Mouse (Mus musculus) limb, embryonic 13.5 days (tissue): ENCODE results near the gene Arpc2. TPM values are rescaled to one million over a fixed set of nuclear protein-coding genes. Genes with fewer than 3 reads are reported as not detected.
"Not testable (repeated sequence)": the region's sequence is repeated elsewhere in the genome, so short reads cannot be mapped to it uniquely, and the experiment has no call there.

Experiments used
- ATAC-seq: fragments of 200-750 bp; cut with Nextera tagmentation; 2 replicates; pipeline ENCODE4 v1.8.0; 2017; ENCODE audit warnings: low read depth, moderate number of reproducible peaks, moderate TSS enrichment; ENCODE audit not compliant: low FRiP score
- H3K27ac ChIP-seq: fragments of 300-500 bp; sonication (generic); 2 replicates; pipeline ENCODE4 v1.5.1; 2015; ENCODE audit warnings: inconsistent platforms, mild to moderate bottlenecking, moderate library complexity
- H3K27me3 ChIP-seq: fragments of 300-500 bp; sonication (generic); 2 replicates; pipeline ENCODE4 v1.6.1; 2015; ENCODE audit warnings: mild to moderate bottlenecking, inconsistent platforms
- H3K36me3 ChIP-seq: fragments of 300-500 bp; sonication (generic); 2 replicates; pipeline ENCODE4 v1.6.1; 2015; ENCODE audit warnings: inconsistent platforms, mild to moderate bottlenecking, moderate library complexity
- H3K4me1 ChIP-seq: fragments of 300-500 bp; sonication (generic); 2 replicates; pipeline ENCODE4 v1.6.1; 2015; ENCODE audit warnings: inconsistent platforms
- H3K4me2 ChIP-seq: fragments of 300-500 bp; sonication (generic); replicated peaks from 2 replicates; pipeline ENCODE4 v1.6.1; 2015; ENCODE audit warnings: inconsistent platforms, mild to moderate bottlenecking, moderate library complexity
- H3K4me3 ChIP-seq: fragments of 300-500 bp; sonication (generic); 2 replicates; pipeline ENCODE4 v1.5.1; 2015; ENCODE audit warnings: moderate library complexity, mild to moderate bottlenecking, inconsistent platforms
- H3K9ac ChIP-seq: fragments of 300-500 bp; sonication (generic); 2 replicates; pipeline ENCODE4 v1.6.1; 2015; ENCODE audit warnings: mild to moderate bottlenecking, inconsistent platforms
- H3K9me3 ChIP-seq: fragments of 300-500 bp; sonication (generic); 2 replicates; pipeline ENCODE4 v1.6.1; 2016; ENCODE audit warnings: inconsistent platforms
- WGBS: fragments of 180-500 bp; shearing (Covaris S2); methylation state at CpG from one replicate; pipeline ENCODE4 v1.1.7; 2015; 5-methylcytosine and 5-hydroxymethylcytosine counted together
- polyA plus RNA-seq: library from polyadenylated mRNA; unstranded; fragments of >200 nt; fragmentation: Nextera tagmentation; extraction: Ambion mirVana; gene quantifications from 2 replicates; pipeline ENCODE4 v1.2.1, GENCODE M21; 2015

Arpc2 gene
- polyA plus RNA-seq, 1 experiment from 2014 or later = 389 TPM

- Histone ChIP-seq H3K9me3 (no peaks in the 10 kb centered on the region), H3K4me1 (peaks cover 33% of the 10 kb centered on the region), H3K9ac (peak overlapping the region; percentile 76), H3K27ac (no peak overlapping the region; the same call in 1 of the 2 replicates), H3K4me3 (peak overlapping the region; percentile 77), H3K27me3 (no peaks in the 10 kb centered on the region), H3K4me2 (peak overlapping the region; percentile 83), H3K36me3 (peaks cover 55% of the 10 kb centered on the region)
- ATAC-seq = no peak; the same call in 1 of the 2 replicates
- WGBS = 3% methylated on average over 23 of the region's 23 CpGs
Measured at GRCm38 (mm10) chr1:74285212-74286010, 49.5 kb downstream of the Arpc2 start.

GRCm38 (mm10) chr1:74286869-74287607, 51.2 kb downstream of the Arpc2 start:
- H3K9ac ChIP-seq, H3K27me3 ChIP-seq, H3K9me3 ChIP-seq, H3K4me2 ChIP-seq, H3K27ac ChIP-seq, H3K4me3 ChIP-seq, ATAC-seq: not testable (repeated sequence)
- Histone ChIP-seq H3K4me1 (peaks cover 33% of the 10 kb centered on the region), H3K36me3 (peaks cover 54% of the 10 kb centered on the region)
- WGBS = 59% methylated on average over 15 of the region's 17 CpGs

DNA sequence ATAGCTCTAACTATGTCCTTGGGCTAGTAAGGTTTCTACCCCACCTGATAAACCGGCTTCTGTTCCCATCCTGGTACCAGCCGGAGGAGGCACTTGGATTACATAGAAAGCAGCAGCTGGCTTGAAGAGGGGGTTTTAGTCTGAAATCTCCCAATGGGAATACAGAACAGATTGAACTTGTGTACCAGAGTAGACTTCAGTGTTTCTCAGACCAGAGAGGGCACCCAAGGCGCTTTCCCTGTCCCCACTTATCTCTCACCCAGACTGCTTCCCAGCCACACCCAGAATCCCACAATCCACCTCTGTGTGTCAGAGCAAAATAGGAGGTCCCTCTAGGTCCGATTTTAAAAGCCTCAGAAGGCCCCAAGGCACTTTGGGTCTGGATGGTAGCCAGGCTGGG, 52.4 kb downstream of the Arpc2 start:
- H3K9ac ChIP-seq = peak overlapping the region; percentile 31; the same call in 1 of the 2 replicates
- H3K36me3 ChIP-seq = peaks cover 54% of the 10 kb centered on the region
- peaks cover 25% of the 10 kb centered on the region for H3K4me1 ChIP-seq
- WGBS = 76% methylated on average over 4 of the region's 4 CpGs
- H3K27ac ChIP-seq = no peak overlapping the region
- no peaks in the 10 kb centered on the region for H3K27me3 ChIP-seq
- no peak for ATAC-seq
- H3K4me2 ChIP-seq = no peak overlapping the region
- no peak overlapping the region for H3K4me3 ChIP-seq
- H3K9me3 ChIP-seq = no peaks in the 10 kb centered on the region

DNA sequence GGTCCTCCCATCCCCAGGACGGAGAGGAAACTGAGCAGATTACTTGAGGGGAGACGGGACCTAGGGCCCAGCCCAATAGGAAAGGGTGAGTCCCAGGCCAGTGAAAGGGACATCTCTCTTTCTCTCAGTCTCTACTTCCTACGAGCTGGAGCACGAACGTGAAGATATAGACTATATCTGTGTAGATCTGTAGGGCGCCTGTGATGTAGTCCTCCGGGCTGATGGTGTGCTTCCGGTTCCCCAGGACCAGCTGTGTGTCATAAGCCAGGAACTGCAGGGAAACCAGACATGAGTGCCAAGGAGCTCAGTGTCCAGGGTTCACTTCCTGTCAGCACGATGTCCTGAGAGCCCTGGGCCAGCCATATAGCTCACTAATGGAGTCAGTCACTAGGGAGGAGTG, 53.4 kb downstream of the Arpc2 start:
- WGBS = 84% methylated on average over 9 of the region's 9 CpGs
- Histone ChIP-seq H3K4me3 (no peak overlapping the region), H3K4me2 (no peak overlapping the region), H3K27ac (no peak overlapping the region), H3K27me3 (no peaks in the 10 kb centered on the region), H3K9ac (no peak overlapping the region), H3K36me3 (peaks cover 64% of the 10 kb centered on the region), H3K4me1 (peaks cover 21% of the 10 kb centered on the region), H3K9me3 (no peaks in the 10 kb centered on the region)
- no peak for ATAC-seq

DNA sequence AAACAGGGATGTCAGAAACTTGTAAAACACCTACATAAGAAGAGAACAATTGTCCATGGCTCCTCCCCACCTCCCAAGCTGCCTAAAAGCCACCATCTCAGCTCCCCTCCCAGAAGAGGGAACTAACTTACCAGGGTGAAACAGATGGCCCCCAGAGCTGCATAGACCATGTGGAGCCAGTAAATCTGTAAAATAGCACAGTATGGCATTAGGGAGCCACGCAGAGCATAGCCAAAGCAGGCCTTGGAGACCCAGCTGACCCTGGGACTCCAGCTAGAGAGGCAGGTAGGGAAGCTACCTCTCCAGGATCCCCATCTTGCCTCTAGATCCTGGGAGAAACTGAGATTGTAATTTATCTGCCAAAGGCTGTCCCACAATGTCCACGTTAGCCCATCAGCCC, 53.9 kb downstream of the Arpc2 start:
- Histone ChIP-seq H3K9ac (0 out of 2 replicates have a peak overlapping the region, but pooled peaks have one; percentile 8), H3K4me1 (peaks cover 21% of the 10 kb centered on the region), H3K27me3 (no peaks in the 10 kb centered on the region), H3K27ac (no peak overlapping the region), H3K4me3 (no peak overlapping the region), H3K9me3 (no peaks in the 10 kb centered on the region), H3K36me3 (peaks cover 65% of the 10 kb centered on the region), H3K4me2 (no peak overlapping the region)
- no peak for ATAC-seq
- WGBS = 81% methylated on average over 2 of the region's 2 CpGs

DNA sequence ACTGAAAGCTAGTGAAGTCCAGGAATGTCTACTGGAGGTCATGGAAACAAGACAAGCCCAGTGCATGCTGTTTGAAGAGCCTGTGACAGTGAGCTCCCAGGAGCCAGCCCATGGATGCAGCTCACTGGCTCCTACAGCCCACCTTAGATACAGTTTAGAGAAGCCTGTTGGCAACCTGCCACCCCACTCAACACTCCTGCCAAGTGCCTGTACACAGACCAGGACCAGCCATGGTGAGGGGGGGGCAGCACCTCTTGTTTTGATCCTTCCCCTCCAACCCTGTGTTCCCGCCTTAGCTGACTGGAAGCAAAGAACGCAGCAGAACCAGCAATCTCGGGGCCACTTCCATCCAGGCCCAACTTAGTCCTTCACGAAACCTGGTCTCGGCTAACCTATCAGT, 54.3 kb downstream of the Arpc2 start:
- Histone ChIP-seq H3K9me3 (no peaks in the 10 kb centered on the region), H3K27ac (no peak overlapping the region), H3K36me3 (peaks cover 65% of the 10 kb centered on the region), H3K9ac (0 out of 2 replicates have a peak overlapping the region, but pooled peaks have one; percentile 8), H3K27me3 (no peaks in the 10 kb centered on the region), H3K4me2 (no peak overlapping the region), H3K4me3 (no peak overlapping the region), H3K4me1 (peaks cover 25% of the 10 kb centered on the region)
- 88% methylated on average over 5 of the region's 5 CpGs for WGBS
- no peak for ATAC-seq

GRCm38 (mm10) chr1:74292331-74293020, 56.6 kb downstream of the Arpc2 start:
- 89% methylated on average over 11 of the region's 11 CpGs for WGBS
- no peak for ATAC-seq
- Histone ChIP-seq H3K4me1 (peaks cover 31% of the 10 kb centered on the region), H3K27ac (no peak overlapping the region), H3K4me3 (no peak overlapping the region), H3K9me3 (no peaks in the 10 kb centered on the region), H3K27me3 (no peaks in the 10 kb centered on the region), H3K36me3 (peaks cover 65% of the 10 kb centered on the region), H3K4me2 (no peak overlapping the region), H3K9ac (no peak overlapping the region)

- no peaks in the 10 kb centered on the region for H3K27me3 ChIP-seq
- H3K27ac ChIP-seq = no peak overlapping the region
- H3K9me3 ChIP-seq = no peaks in the 10 kb centered on the region
- no peak overlapping the region for H3K4me2 ChIP-seq
- no peak overlapping the region for H3K4me3 ChIP-seq
- H3K36me3 ChIP-seq = peaks cover 59% of the 10 kb centered on the region
- no peak overlapping the region for H3K9ac ChIP-seq
- no peak for ATAC-seq
- peaks cover 31% of the 10 kb centered on the region for H3K4me1 ChIP-seq
- WGBS = 87% methylated on average over 8 of the region's 8 CpGs
Measured at GRCm38 (mm10) chr1:74293306-74293960, 57.5 kb downstream of the Arpc2 start.

- Histone ChIP-seq H3K9me3 (no peaks in the 10 kb centered on the region), H3K4me2 (no peak overlapping the region), H3K9ac (no peak overlapping the region), H3K4me1 (peaks cover 36% of the 10 kb centered on the region), H3K27ac (no peak overlapping the region), H3K27me3 (no peaks in the 10 kb centered on the region), H3K36me3 (peaks cover 52% of the 10 kb centered on the region), H3K4me3 (no peak overlapping the region)
- ATAC-seq = no peak
- WGBS = 90% methylated on average over 3 of the region's 3 CpGs
Measured at GRCm38 (mm10) chr1:74294090-74294643, 58.3 kb downstream of the Arpc2 start.

GRCm38 (mm10) chr1:74294733-74295455, 59.0 kb downstream of the Arpc2 start:
- Histone ChIP-seq H3K27ac (peak overlapping the region; percentile 93), H3K9ac (peak overlapping the region; percentile 66), H3K4me3 (no peak overlapping the region), H3K4me1 (peaks cover 38% of the 10 kb centered on the region), H3K9me3 (no peaks in the 10 kb centered on the region), H3K36me3 (peaks cover 45% of the 10 kb centered on the region), H3K27me3 (no peaks in the 10 kb centered on the region), H3K4me2 (peak overlapping the region; percentile 44)
- 90% methylated on average over 6 of the region's 6 CpGs for WGBS
- no peak for ATAC-seq
